ENCODE assay signal across 22 mouse cellular contexts in genomic region chr9:120002893-120003292, GRCm38 (mm10). TPM values are rescaled to one million over a fixed set of nuclear protein-coding genes. Genes with fewer than 3 reads are reported as not detected.
DNase-seq lines count a peak whose midpoint lies in the region; ATAC-seq lines count a peak whose summit lies in the region.
"Had no signal": no experiment of that assay in that cellular context is flagged by ENCODE, and none has a peak within 500 bp of the region (broad histone marks: within the 10 kb centered on the region; RNA-seq: fewer than 3 reads in every experiment).

No protein-coding gene starts in this region.

- ATAC-seq in megakaryocyte, adult 5-6 weeks (ENCODE audit: poor library complexity, severe bottlenecking) = no peak
- peak; percentile 58 for ATAC-seq in liver, embryonic 12.5 days

- H3K27ac ChIP-seq in liver, embryonic 12.5 days = peak overlapping the region; percentile 71
- H3K27ac ChIP-seq: forebrain, embryonic 13.5 days; hindbrain, postnatal 0 days; midbrain, embryonic 12.5 days had no signal

- DNase-seq in heart, adult 11 months = peak; percentile 87
- DNase-seq in heart, adult 18-20 months = no peak
- DNase-seq in spleen, postnatal 4 days (ENCODE audit: low spot score in 2 of 2) = no peak
- no peak for DNase-seq in kidney, postnatal 4 days
- DNase-seq: cerebellum, adult 11-12 months; cerebellum, postnatal 14 days; kidney, postnatal 25 days; layer of hippocampus, postnatal 36 days; lung, adult 18-20 months; lung, postnatal 10 days; right cerebral cortex, postnatal 14 days had no signal

- peaks cover 9% of the 10 kb centered on the region for H3K9me3 ChIP-seq in megakaryocyte, embryonic 14.5 days
- H3K9me3 ChIP-seq in liver, embryonic 12.5 days (replicated peaks) = peaks cover 4% of the 10 kb centered on the region; the same call in 1 of the 2 replicates
- H3K9me3 ChIP-seq: embryonic facial prominence, embryonic 12.5 days; forebrain, embryonic 13.5 days had no signal

- no peaks in the 10 kb centered on the region for H3K27me3 ChIP-seq in megakaryocyte, embryonic 14.5 days (replicated peaks)
- no peaks in the 10 kb centered on the region; the same call in 1 of the 2 replicates for H3K27me3 ChIP-seq in liver, embryonic 12.5 days (replicated peaks)
- H3K27me3 ChIP-seq: embryonic facial prominence, embryonic 12.5 days; limb, embryonic 12.5 days had no signal

- no peaks in the 10 kb centered on the region for H3K36me3 ChIP-seq in megakaryocyte, embryonic 14.5 days (replicated peaks; ENCODE audit: low read length)
- H3K36me3 ChIP-seq in liver, embryonic 12.5 days = no peaks in the 10 kb centered on the region
- H3K36me3 ChIP-seq: embryonic facial prominence, embryonic 12.5 days; limb, embryonic 12.5 days; midbrain, embryonic 12.5 days had no signal

- peak overlapping the region; percentile 62; the same call in 1 of the 2 replicates for H3K9ac ChIP-seq in liver, embryonic 12.5 days
- H3K9ac ChIP-seq: embryonic facial prominence, embryonic 12.5 days; forebrain, embryonic 13.5 days had no signal

- WGBS in liver, embryonic 12.5 days (ENCODE audit: insufficient replicate concordance) = 31% methylated on average over 5 of the region's 5 CpGs

- H3K4me3 ChIP-seq in megakaryocyte, embryonic 14.5 days (replicated peaks) = peak overlapping the region; percentile 75
- H3K4me3 ChIP-seq in liver, embryonic 12.5 days = no peak overlapping the region

- peak overlapping the region; percentile 76 for H3K4me2 ChIP-seq in liver, embryonic 12.5 days

- H3K4me1 ChIP-seq in megakaryocyte, embryonic 14.5 days = peaks cover 54% of the 10 kb centered on the region
- peaks cover 29% of the 10 kb centered on the region for H3K4me1 ChIP-seq in liver, embryonic 12.5 days
- H3K4me1 ChIP-seq: embryonic facial prominence, embryonic 12.5 days had no signal

RNA-seq across cellular contexts. Expression of gene Csrnp1, which starts 18.4 kb away (rescaled TPM):
- total RNA-seq in heart, adult 18-20 months (2021) = 10 to 100 TPM; 16.7 to 20.7 TPM
- 10.6 and 25.7 TPM in 2 replicates for polyA plus RNA-seq in megakaryocyte, embryonic 14.5 days (2012; ENCODE audit: insufficient read depth, low replicate concordance)
- 7.9 and 11.6 TPM in 2 replicates for total RNA-seq in megakaryocyte, adult 5-6 weeks (2015)
- 11.8 and 12.5 TPM in 2 replicates for total RNA-seq in megakaryocyte, adult 5-6 weeks (2017)
- polyA plus RNA-seq in liver, embryonic 12.5 days (2016; fragmentation: Nextera tagmentation; extraction: Ambion mirVana) = 1.5 and 1.9 TPM in 2 replicates

RNA-seq across cellular contexts. Expression of gene Xirp1, which starts 20.5 kb away (rescaled TPM):
- total RNA-seq in heart, adult 18-20 months (2021) = 100 to 1,000 TPM; 145 to 150 TPM
- not detected in 2 replicates for polyA plus RNA-seq in megakaryocyte, embryonic 14.5 days (2012; ENCODE audit: insufficient read depth, low replicate concordance)
- total RNA-seq in megakaryocyte, adult 5-6 weeks (2015) = 0.09 TPM in 1 of 2 replicates, not detected in the other
- total RNA-seq in megakaryocyte, adult 5-6 weeks (2017) = not detected in 2 replicates
- polyA plus RNA-seq in liver, embryonic 12.5 days (2016; fragmentation: Nextera tagmentation; extraction: Ambion mirVana) = 0.02 and 0.07 TPM in 2 replicates
- polyA plus RNA-seq: erythroblast, embryonic 14.5 days; forebrain, embryonic 13.5 days; hindbrain, embryonic 11.5 days; kidney, embryonic 14.5 days; midbrain, embryonic 12.5 days had no signal

Comparison
In these comparisons a context has a peak if more than half of its experiments do, and no peak if none do; other contexts are left out.
1. RNA of gene Xirp1, which starts 20.5 kb away (total RNA-seq): 145 to 150 TPM in heart, adult 18-20 months; 0.09 TPM in megakaryocyte, adult 5-6 weeks; every median in the first group is over 100 times any median in the second.